Mouse (Mus musculus): ENCODE measurements around the gene Il1a.
A peak's percentile ranks its signal among the peaks of the same experiment; 100 is the strongest.

Gene Il1a

DNA sequence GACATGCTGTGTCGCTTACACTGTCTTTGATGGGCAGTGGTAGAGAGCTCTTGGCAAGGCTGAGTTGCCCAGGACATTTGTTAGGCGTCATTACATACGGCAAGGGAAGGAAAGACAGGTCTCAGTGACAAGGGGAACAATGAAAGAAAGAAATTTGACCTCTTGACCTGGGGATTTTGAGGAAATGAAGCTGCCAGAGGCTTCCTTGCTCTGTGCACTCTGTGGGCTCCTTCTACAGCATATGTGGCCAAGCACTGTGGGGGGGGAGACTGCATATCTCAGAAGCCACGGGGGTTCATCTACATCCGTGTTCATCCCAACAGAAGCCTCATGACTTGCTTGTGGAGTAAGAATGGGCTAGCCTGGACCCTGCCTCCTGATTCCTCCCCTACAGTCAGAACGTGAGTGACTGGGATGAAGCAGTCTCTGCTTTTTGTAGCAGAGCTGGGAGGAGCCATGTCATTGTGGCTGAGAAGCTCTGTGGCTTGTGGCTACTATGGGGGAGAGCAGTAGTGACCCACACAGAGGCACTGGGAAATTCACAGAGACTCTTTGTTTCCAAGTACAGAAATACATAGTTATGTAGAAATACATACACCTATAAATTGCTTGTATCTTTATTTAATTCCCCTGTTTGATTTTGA, 48.5 kb downstream of the Il1a start:
- no peak for DNase-seq

DNA sequence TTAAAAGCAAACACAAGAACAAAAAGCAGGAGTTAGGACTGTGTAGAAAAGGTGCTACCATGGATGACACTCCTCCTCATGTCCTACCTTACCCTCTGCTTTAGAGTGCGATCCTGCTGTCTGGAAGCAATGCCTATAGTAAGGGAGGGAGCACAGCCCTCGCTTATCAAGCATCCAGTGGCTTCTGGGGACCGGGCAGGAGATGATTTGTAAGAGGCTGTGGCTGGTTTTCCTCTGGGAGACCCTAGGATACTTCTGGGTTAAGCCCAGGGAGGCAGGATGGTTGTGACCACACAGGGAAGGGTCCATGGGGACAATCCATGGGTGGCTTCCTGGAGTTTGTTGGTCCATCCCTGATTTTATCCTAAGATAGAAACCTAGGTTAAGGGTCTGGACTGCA, 49.1 kb downstream of the Il1a start:
- no peak for DNase-seq

- DNase-seq, result peak; percentile 89 to 95
These were observed 51.1 kb downstream of the Il1a start for GRCm38 (mm10) chr2:129258475-129259211.

GRCm38 (mm10) chr2:129258056-129258455, 51.7 kb downstream of the Il1a start:
- DNase-seq, result no peak

DNA sequence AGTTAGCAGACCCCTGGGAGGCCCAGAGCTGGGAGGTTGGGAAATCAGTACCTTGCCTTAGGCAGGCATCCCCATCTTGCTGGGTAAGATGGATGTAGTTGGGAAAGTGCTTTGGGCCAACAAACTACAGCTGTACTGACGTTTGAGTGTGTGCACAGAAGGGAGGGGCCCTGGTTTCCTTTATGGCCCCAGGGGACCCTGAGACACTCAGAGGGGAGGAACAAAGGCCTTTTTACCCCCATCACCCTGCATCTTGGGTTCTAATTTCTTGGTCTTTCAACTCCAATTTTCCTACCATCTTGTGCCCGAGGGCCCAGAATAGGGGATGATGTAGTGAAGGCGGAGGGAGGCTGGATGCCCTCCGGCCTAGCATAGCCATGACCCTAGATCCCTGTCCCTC, 53.8 kb downstream of the Il1a start:
- no peak for DNase-seq

- DNase-seq, result no peak
These were observed 55.7 kb downstream of the Il1a start for GRCm38 (mm10) chr2:129254076-129254475.

GRCm38 (mm10) chr2:129253631-129253970, 56.2 kb downstream of the Il1a start:
- DNase-seq, result no peak

- no peak for DNase-seq
These were observed 56.7 kb downstream of the Il1a start for GRCm38 (mm10) chr2:129252836-129253630.

All from cerebellum, postnatal 10 days (tissue).